Mouse (Mus musculus): Measurements from ENCODE around the gene Gcdh. TPM values are rescaled to one million over a fixed set of nuclear protein-coding genes. Genes with fewer than 3 reads are reported as not detected.
A peak's percentile ranks its signal among the peaks of the same experiment; 100 is the strongest.
"Not testable (repeated sequence)": the region's sequence is repeated elsewhere in the genome, so short reads cannot be mapped to it uniquely, and the experiment has no call there.

Gcdh gene
- total RNA-seq, 2 experiments from 2014 or later, result 21.1 to 24.1 TPM

DNA sequence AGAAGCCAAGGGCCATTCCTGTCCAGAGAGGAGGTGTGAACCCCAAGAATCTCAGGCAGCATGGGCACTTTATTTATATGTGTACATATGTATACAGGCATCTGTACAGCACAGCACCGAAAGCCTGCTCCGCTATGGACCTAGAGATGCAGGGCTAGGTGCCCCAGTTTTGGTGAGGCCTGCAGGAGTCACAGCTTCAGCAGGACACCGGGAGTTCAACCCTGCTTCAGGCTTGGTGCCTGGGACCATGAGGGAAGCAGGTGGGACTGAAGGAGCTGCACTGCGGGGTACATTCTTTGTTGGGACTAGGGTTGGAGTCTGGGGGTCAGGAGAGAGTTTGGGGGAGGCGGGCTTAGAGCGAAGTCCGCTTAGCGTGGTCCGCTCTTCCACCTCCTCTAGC is 18.1 kb upstream of the Gcdh start:
- DNase-seq, result no peak

DNA sequence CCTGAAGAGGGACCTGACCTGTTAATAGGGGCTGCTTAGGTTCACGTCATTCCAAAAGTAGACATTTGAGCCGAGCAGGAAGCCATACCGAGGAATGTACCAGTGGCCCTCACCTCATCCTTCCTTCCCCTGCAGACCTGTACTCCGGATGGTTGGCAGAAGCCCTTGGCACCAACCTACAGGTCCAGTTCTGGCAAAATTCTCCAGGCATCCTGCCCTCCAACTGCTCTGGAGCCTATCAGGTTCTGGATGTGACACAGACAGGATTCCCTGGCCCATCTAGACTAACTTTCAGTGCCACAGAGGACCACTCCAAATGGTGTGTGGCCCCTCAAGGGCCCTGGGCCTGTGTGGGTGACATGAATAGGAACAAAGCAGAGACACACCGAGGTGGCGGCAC is 16.8 kb upstream of the Gcdh start:
- no peak for DNase-seq

DNA sequence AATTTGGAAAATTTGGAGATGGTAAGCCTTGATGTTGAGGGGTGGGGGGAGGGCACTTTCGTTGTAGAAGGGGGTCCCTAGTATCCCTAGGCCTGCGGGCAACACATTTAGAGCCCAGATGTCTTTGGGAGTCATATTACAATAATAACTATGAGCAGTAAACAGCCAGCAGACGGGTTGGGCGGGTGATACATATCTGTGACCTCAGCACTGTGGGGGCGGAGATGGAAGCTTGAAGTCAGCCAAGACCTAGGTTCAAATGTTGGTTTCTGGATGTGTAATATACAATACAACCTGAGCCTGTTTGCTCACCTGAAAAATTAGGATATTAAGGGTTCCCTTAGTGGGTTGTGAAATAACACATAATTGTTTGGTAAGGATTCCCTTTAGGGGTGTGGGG is 16.2 kb upstream of the Gcdh start:
- no peak for DNase-seq

DNA sequence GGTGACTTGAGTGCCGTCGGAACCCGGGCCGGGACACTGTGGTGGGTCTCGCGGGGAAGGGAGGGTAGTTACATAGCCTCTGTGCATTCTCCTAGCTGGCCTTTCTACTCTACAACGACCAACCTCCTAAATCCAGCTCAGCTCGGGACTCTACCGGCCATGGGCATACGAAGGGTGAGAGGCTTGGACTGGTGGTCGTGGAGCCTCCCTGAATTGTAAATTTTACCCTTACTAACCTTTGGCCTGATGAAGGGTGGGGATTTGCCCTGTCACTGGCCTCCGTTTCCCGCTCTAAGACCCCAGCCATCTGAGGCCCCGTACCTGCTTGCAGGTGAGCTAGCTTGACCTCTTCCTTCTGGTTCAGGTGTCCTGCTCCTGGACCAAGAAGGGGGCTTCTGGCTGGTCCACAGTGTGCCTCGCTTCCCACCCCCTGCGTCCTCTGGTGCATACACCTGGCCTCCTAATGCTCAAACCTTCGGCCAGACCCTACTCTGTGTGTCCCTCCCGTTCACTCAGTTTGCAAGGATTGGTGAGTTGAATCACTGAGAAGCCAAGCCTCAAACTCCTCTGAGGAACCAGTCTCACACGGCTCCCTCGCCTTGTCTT is 15.5 kb upstream of the Gcdh start:
- DNase-seq, result no peak

DNA sequence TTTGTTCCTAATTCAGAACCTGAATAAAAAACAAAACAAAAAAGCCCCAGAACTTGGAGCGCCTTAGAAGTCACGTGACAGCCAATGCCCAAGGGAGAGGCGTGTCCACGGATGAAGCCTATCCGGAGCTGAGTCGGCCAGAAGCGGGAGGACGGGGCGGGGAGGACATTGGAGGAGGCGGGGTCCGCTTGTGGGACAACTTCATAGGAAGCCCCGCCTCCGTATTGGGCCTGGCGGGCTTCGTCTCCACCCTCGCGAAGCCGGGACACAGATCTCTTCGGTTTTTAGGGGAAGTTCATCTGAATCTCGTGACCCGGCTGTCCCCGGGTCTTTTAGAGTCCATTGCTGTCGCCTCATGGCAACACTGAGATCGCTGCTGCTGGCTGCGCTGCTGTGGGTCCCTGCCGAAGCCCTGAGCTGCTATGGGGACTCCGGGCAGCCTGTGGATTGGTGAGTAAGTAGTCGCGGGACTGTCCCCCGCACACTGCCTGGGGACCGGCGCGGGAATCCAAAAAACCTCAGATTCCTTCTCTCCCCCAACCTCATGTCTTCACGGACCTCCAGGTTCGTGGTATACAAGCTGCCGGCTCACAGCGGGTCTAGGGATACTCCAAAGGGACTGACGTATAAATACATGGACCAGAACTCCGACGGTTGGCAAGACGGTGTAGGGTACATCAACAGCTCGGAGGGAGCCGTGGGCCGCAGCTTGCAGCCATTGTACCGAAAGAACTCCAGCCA is 14.9 kb upstream of the Gcdh start, which contains the start of gene Dnase2a:
TSS of gene Dnase2a (plus strand) at position 140 of the 741 bp plus-strand sequence.
- DNase-seq, result peak; percentile 94

DNA sequence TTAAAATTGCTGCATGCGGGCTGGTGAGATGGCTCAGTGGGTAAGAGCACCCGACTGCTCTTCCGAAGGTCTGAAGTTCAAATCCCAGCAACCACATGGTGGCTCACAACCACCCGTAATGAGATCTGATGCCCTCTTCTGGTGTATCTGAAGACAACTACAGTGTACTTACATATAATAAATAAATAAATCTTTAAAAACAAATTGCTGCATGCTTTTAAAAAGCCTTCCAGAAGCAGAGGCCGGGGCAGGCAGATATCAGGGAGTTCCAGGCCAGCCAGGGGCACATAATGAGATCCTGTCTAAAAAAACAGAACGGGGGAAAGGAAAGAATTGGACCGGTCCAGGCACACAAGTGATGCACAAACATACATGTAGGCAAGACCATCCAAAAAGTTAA is 14.3 kb upstream of the Gcdh start:
- not testable (repeated sequence) for DNase-seq

DNA sequence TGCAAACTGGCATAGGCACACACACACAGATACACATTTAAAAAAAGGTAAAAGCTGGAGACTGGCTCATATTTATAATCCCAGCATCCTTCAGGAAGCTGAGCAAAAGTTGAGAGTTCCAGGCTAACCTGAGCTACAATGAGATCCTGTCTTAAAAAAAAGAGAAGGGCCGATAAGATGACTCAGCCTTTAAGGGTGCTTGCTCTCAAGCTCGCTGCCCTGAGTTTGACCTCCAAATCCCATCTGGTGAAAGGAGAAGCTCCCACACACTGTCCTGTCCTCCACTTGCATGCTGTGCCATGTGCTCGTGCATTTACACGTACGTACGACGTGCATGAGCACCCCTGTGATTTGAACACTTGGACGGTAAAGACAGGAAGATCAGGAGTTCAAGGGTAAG is 13.8 kb upstream of the Gcdh start:
- no peak for DNase-seq

DNA sequence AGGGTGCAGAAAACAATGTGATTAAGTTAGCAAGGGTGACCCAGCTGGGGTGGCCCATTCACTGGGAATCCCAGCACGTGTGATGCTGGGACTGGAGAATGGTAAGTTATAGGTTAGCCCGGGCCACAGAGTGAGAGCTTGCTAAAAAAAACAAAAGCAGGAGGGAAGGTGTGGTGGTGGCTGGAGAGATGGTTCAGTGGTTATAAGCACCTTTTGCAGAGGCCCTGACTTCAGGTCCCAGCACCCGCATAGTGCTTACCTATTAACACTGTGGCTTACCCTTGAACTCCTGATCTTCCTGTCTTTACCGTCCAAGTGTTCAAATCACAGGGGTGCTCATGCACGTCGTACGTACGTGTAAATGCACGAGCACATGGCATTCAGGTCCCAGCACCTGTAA is 13.3 kb upstream of the Gcdh start:
- no peak for DNase-seq

DNA sequence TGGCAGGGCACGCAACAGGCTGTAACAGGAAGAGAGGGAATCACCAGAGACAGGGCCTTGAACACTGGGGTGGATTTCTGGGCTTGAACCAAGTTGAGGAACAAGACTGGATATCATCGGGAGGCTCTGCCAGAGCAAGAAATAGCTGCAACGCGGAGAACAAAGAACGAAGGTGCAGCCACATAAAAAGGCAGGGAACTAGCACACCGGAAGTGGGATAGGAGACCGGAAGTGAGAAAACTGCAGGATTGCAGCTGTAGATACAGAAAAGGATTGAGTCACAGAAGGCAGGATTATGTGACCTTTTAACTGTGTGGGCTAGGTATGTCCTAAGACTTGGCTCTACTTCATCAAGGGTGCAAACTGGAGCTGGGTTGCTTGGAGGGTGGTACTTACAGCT is 10.6 kb upstream of the Gcdh start:
- DNase-seq, result no peak

DNA sequence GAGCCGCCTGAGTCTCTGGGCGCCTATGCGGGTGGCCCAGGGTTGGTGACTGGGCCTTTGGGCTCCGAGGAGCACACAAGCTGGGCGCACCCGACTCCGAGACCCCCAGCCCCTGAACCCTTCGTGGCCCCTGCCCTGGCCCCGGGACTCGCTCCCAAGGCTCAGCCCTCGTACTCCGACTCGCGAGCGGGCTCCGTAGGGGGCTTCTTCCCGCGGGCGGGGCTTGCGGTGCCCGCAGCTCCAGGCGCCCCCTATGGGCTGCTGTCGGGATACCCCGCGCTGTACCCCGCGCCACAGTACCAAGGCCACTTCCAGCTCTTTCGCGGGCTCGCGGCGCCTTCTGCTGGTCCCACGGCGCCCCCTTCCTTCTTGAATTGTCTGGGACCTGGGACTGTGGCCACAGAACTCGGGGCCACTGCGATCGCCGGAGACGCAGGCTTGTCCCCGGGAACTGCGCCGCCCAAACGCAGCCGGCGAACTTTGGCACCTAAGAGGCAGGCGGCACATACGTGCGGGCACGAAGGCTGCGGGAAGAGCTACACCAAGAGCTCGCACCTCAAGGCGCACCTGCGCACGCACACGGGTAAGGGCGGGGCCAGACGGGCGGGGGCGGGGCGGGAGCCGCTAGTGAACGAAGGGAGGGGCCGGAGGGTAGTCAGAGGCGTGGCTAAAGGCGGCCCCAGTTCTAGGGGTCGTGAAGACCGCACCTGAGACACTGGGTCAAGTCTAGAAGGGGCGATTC is 9.4 kb upstream of the Gcdh start:
- DNase-seq, result peak; percentile 95

DNA sequence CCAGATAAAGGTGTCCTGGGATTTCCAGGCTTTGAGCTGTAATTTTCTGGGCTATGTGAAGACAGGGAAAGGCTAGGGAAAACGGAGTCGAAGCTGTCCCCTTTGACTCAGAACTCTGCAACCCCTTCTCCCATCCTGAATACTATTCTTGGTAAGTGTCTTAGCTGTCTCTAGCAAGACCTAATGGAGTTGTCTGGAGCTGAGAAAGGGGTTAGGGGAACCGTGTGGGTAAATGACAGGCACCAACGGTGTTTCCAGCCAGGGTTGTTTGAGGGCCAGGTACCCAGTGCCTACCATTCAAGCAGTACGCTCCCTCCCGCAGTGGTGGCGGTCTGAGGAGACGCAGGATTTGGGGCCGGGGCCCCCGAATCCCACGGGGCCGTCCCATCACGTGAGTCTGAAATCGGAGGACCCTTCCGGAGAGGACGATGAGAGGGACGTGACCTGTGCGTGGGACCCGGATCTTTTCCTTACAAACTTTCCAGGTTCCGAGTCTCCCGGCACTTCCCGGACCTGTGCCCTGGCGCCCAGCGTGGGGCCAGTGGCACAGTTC is 8.7 kb upstream of the Gcdh start:
- no peak for DNase-seq

DNA sequence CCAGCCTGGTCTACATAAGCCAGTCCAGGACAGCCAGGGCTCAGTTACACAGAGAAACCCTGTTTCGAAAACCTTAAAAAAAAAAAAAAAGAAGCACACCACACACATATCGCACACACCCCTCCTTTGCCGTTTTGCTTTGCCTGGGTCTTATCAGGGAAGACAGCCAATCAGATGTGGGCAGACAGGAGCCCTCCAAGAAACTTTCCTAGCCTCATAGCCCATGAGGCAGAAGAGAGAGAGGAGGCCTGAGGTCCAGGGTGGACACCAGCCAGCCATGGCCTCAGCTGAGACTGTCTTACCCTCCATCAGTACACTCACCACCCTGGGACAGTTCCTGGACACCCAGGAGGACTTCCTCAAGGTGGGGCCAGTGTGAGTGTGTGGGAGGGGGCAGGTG is 8.0 kb upstream of the Gcdh start, which contains the start of gene Klf1:
TSS of gene Klf1 (plus strand) at position 177 of the 400 bp plus-strand sequence.
- no peak for DNase-seq

DNA sequence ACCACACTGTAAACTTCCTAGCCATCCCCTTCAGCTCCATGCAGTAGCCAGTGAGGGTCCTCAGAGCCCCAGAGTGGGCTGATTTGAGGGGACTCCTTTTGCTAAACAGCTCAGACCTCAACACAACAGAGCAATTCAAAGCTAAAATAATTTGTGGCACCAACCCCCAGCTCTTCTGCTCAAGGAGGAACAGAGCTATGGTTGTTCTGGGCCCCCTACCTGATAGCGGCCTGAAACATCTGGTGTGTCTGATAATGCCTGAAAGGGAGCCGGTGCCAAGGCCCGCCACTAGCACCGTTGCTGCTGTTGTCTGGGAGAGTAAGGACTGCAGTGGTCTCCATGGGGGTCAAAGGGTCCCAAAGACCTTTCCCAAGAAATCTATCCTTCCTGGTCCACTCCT is 7.3 kb upstream of the Gcdh start:
- DNase-seq, result no peak

DNA sequence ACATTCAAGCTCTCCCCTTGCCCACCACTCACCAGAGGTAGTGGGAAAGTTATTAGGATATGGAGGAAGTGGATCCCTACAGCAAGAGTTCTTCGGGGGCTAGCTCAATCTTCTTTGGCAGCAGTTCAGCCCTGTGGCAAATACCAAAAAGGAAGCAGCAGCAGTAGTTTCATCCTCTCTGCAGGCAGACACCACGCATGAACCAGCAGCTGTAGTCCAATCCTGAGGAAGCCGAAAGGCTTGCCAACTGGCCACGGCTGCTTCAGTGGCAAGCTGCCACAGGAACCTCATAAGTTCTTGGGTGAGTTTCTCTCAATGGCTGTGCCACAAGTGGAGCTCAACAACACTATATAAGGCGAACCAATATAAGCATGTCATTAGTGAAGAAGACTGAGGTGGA is 2.2 kb upstream of the Gcdh start:
- no peak for DNase-seq

DNA sequence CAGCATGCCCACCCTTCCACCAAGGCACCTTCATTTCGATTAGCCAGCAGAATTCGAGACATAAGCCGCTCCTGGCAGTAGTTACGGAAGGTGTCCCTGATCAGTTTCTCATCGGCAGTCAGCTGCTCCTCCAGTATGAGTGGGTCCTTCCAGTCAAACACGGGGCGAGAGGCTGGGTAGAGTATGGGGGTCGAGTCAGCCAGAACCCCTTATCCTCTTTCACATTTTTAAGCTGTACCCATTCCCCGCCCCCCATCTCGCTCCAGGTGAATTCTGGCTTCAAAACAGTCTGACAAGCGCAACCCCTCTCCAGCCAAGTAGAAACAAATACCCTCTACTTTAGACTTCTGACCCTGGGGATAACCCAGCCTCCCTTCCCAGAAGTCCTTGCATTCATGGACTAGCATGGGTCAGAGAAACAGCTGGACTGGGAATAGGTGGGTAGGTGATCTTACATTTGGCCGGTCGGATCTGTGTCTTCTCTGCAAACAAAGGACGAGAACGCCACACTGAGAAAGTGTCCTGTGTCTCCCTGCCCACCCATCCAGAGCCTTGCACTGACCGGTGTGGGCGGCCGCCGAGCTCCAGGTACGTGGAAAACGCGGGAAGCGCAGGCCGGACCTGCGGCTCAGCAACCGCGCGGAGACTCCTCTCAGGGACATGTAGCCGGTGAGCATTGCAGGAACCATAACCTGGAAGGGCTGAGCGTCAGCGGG is 570 bp downstream of the Gcdh start:
- DNase-seq, result no peak

DNA sequence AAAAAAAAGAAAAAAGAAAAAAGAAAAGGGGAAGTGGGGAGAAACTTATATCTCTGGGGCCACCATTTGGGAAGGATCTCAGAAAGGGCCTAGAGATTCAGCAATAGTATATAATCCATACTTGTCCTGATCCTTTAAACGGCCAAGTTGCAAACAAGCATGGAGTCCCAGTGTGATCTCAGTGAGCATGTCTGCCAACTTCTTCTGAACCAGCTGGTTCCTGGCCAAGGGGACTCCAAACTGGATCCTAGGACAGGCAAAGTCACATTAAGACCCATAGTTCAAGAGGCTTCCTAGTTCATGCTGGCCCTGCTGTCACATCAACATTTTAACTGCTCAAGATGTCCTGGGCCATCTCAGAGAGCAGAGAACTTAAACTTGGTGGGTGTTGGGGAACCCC is 4.6 kb downstream of the Gcdh start:
- DNase-seq, result no peak

DNA sequence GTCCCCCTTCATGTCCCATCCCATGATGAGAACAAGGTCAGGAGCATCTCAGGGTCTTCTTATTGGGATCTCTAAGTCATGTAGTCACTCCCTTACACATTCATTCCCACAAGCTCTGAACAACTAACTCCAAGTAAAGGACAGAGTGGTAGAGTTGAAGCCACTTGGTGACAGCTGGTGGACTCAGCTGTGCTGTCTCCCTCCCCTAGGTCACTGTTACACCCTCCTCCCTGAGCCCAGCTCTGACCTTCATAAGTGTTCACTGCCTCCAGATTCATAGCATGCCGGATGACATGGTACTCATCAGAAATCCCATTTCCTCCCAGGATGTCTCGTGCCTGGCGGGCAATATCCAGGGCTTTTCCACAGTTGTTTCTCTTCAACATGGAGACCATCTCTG is 5.4 kb downstream of the Gcdh start:
- DNase-seq, result no peak

DNA sequence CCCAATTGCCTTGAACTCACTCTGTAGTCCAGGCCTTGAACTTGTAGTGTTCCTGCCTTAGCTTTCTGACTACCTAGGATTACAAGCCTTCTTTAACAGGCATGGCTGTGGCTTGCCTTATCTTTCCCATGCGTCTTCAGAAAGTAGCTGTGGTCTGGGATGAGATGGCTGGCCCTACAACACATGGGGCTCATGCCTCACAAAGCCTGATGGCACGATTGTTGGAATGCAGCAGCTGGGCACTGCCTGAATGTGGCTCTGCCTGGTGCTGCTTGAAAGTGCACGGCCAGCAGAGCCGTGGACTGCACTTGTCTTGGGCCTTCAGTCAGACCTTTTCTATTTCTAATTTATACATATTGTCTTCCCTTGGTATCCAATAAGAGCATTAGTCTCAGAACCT is 9.0 kb downstream of the Gcdh start:
- DNase-seq, result no peak

DNA sequence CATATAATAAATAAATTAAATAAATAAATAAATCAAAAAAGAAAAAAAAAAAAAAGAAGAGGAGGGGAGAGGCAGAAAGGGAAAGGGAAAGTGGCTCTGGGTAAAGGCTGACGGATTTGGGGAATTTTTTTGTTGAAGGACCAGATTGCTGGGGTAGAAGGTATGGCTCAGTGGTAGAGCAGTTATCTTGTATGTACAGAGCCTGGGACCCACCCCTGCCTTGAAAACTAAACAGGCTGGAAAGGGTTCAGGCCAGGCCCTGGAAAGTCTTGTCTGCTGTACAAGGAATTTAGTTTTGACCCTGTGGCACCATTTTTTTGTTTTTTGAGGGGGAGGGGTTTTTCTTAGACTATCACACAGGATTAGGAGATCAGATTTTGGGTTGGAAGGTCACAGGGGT is 14.8 kb downstream of the Gcdh start:
- DNase-seq, result no peak

DNA sequence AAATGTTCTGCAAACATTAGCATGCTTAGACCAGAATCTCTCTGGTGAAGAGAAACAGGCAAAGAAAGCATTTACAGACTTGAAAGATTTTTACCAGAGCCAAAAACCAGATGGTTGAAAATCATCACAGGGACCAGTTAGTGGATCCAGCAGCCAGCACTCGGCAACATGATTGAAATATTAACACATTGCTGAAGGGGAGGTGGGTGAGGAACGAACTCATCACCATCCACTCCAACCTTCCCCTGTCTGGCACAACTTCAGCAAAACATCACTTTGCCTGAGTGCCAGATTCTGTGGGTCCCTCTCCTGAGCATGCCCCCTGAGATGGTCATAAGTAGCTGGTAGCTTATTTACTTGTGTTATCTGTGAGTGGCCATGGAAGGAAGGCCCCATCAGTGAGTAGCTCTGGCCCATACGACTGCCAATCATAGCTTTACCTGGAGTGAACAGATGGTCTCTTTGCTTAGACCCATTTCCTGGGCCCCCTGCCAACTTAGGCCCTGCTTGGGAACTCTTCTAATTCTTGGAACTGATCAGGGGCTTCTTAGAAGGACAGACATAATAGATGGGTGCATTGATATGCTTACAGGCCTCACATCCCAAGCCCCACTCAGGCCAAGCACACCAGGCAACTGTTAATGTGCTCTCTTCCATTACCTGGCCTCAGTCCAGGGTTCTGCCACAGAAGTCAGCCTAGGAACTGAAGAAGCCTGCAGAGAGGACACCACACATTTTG is 16.3 kb downstream of the Gcdh start:
- DNase-seq, result no peak

DNA sequence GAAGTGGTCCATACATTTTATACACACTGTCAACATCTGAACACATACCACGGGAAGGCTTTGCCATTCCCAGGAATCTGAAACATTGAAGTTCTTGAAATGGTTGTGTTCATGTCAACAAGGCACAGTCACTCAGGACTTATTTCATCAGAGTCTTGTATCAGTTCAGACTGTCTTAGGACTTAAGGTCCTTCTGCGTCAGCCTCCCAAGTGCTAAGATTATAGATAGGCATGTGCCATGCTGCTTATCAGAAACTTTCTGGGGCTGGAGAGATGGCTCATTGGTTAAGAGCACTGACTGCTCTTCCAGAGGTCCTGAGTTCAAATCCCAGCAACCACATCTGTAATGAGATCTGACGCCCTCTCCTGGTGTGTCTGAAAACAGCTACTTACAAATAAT is 19.4 kb downstream of the Gcdh start:
- DNase-seq, result no peak

DNA sequence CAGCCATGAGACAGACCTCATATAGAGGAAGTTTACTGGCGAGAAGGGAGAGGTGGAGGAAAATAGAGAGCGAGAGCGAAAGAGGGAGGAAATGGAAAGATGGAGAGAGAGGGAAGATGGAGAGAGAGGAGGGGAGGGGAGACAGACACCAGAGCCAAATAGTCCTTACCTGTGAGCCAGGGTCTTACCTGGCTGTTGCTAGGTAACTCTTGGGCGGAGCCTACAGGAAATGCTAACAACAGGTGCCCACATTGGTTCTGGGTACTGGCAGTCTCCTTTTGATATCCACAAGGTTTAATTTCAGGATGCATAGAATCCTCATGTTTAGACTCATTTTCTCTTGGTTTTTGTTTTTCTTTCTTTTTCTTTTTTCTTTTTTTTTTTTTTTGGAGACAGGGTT is 20.7 kb downstream of the Gcdh start:
- no peak for DNase-seq
